Mouse (Mus musculus) cerebellum, adult 11-12 months (tissue): Measurements from ENCODE around the gene Jmy.

ENCODE experiments used
- DNase-seq: peaks from one replicate; pipeline ENCODE4 v3.0.0; 2022

The Jmy gene

GRCm38 (mm10) chr13:93453275-93453674 is 46.3 kb downstream of the Jmy start:
- peak; percentile 77 for DNase-seq

GRCm38 (mm10) chr13:93440167-93440566 is 59.4 kb downstream of the Jmy start:
- DNase-seq: no peak

- no peak for DNase-seq
These were observed 70.4 kb downstream of the Jmy start for GRCm38 (mm10) chr13:93429205-93429604.

GRCm38 (mm10) chr13:93427920-93428876 is 71.4 kb downstream of the Jmy start:
- DNase-seq: no peak

GRCm38 (mm10) chr13:93423224-93423623 is 76.4 kb downstream of the Jmy start:
- no peak for DNase-seq

GRCm38 (mm10) chr13:93419779-93420178 is 79.8 kb downstream of the Jmy start:
- no peak for DNase-seq

- no peak for DNase-seq
These were observed 81.3 kb downstream of the Jmy start for GRCm38 (mm10) chr13:93418292-93418691.

GRCm38 (mm10) chr13:93415055-93415454 is 84.6 kb downstream of the Jmy start:
- no peak for DNase-seq

GRCm38 (mm10) chr13:93410343-93410742 is 89.3 kb downstream of the Jmy start:
- no peak for DNase-seq

- no peak for DNase-seq
These were observed 92.8 kb downstream of the Jmy start for GRCm38 (mm10) chr13:93406855-93407254.

GRCm38 (mm10) chr13:93401947-93402346 is 97.7 kb downstream of the Jmy start:
- DNase-seq: no peak

- DNase-seq: peak; percentile 77
These were observed 99.8 kb downstream of the Jmy start for GRCm38 (mm10) chr13:93399710-93400216.

- DNase-seq: no peak
These were observed 110.4 kb downstream of the Jmy start for GRCm38 (mm10) chr13:93389242-93389625.

GRCm38 (mm10) chr13:93388594-93389241 is 110.9 kb downstream of the Jmy start:
- no peak for DNase-seq

- DNase-seq: peak; percentile 46
These were observed 112.2 kb downstream of the Jmy start for GRCm38 (mm10) chr13:93387440-93387839.

- no peak for DNase-seq
These were observed 114.5 kb downstream of the Jmy start for GRCm38 (mm10) chr13:93385147-93385546.

- DNase-seq: no peak
These were observed 115.1 kb downstream of the Jmy start for GRCm38 (mm10) chr13:93384481-93384880.

GRCm38 (mm10) chr13:93383620-93384019 is 116.0 kb downstream of the Jmy start:
- no peak for DNase-seq

GRCm38 (mm10) chr13:93383092-93383491 is 116.5 kb downstream of the Jmy start:
- DNase-seq: no peak

- no peak for DNase-seq
These were observed 118.3 kb downstream of the Jmy start for GRCm38 (mm10) chr13:93381301-93381700.

GRCm38 (mm10) chr13:93380399-93381063 is 119.1 kb downstream of the Jmy start:
- DNase-seq: no peak
